15 mouse cellular contexts compared by ENCODE assay signal in genomic region chr17:36764244-36764643, GRCm38 (mm10). TPM values are rescaled to one million over a fixed set of nuclear protein-coding genes. Genes with fewer than 3 reads are reported as not detected.
DNase-seq lines count a peak whose midpoint lies in the region; ATAC-seq lines count a peak whose summit lies in the region.
"Not testable (repeated sequence)": the region's sequence is repeated elsewhere in the genome, so short reads cannot be mapped to it uniquely, and the experiment has no call there.
"Had no signal": no experiment of that assay in that cellular context is flagged by ENCODE, and none has a peak within 500 bp of the region (broad histone marks: within the 10 kb centered on the region; RNA-seq: fewer than 3 reads in every experiment).

No protein-coding gene starts in this region.

- H3K9me3 ChIP-seq in intestine, embryonic 15.5 days = not testable (repeated sequence)

- not testable (repeated sequence) for H3K4me3 ChIP-seq in intestine, embryonic 15.5 days (replicated peaks)

- H3K4me1 ChIP-seq in intestine, embryonic 15.5 days (replicated peaks) = not testable (repeated sequence)

- ATAC-seq in intestine, embryonic 15.5 days = peak; percentile 36; the same call in 1 of the 2 replicates
- peak; percentile 71 for ATAC-seq in megakaryocyte progenitor cell, adult 5-6 weeks (replicated peaks; ENCODE audit: poor library complexity)

- H3K27ac ChIP-seq in intestine, embryonic 15.5 days = not testable (repeated sequence)

- 18% methylated on average over 2 of the region's 2 CpGs for WGBS in intestine, embryonic 15.5 days

- H3K9ac ChIP-seq in intestine, embryonic 15.5 days = not testable (repeated sequence)

- not testable (repeated sequence) for H3K36me3 ChIP-seq in intestine, embryonic 15.5 days

- DNase-seq in Muller cell, postnatal 12 days (ENCODE audit: inconsistent ontology term) = peak; percentile 1
- peak; percentile 80 for DNase-seq in cerebellum, postnatal 10 days
- peak; percentile 17 for DNase-seq in gastrocnemius, adult 18-20 months (ENCODE audit: low spot score)
- peak; percentile 33 to 50 for DNase-seq in layer of hippocampus, postnatal 14 days (ENCODE audit: low spot score in 2 of 2)
- DNase-seq in right cerebral cortex, adult 2 months (ENCODE audit: low spot score in 2 of 2) = peak; percentile 43 to 46
- peak; percentile 44 for DNase-seq in thymus, postnatal 4 days

- H3K4me2 ChIP-seq in intestine, embryonic 15.5 days (replicated peaks) = not testable (repeated sequence)

- not testable (repeated sequence) for H3K27me3 ChIP-seq in intestine, embryonic 15.5 days (replicated peaks)

RNA-seq across cellular contexts. Expression of gene H2-M10.5, which starts 8.5 kb away (rescaled TPM):
- total RNA-seq in gastrocnemius, adult 18-20 months (2021) = not detected
- polyA plus RNA-seq in intestine, embryonic 15.5 days (2015; fragmentation: Nextera tagmentation; extraction: Ambion mirVana) = not detected in 2 replicates
- not detected for total RNA-seq in layer of hippocampus, postnatal 14 days (2021)
- total RNA-seq in megakaryocyte progenitor cell, adult 5-6 weeks (2015) = not detected in 2 replicates
- not detected in 2 replicates for total RNA-seq in megakaryocyte progenitor cell, adult 5-6 weeks (2017)
- total RNA-seq: G1E; gastrocnemius, postnatal 4 days; neutrophil, adult 5-6 weeks had no signal
- polyA plus RNA-seq: G1E; hindbrain, embryonic 10.5 days; limb, embryonic 12.5 days; macrophage; stomach, embryonic 16.5 days had no signal

RNA-seq across cellular contexts. Expression of gene H2-M10.6, which starts 47.7 kb away (rescaled TPM):
- not detected for total RNA-seq in gastrocnemius, adult 18-20 months (2021)
- not detected in 2 replicates for polyA plus RNA-seq in intestine, embryonic 15.5 days (2015; fragmentation: Nextera tagmentation; extraction: Ambion mirVana)
- total RNA-seq in layer of hippocampus, postnatal 14 days (2021) = not detected
- total RNA-seq in megakaryocyte progenitor cell, adult 5-6 weeks (2015) = not detected in 2 replicates
- not detected in 2 replicates for total RNA-seq in megakaryocyte progenitor cell, adult 5-6 weeks (2017)
- total RNA-seq: G1E; gastrocnemius, postnatal 4 days; neutrophil, adult 5-6 weeks had no signal
- polyA plus RNA-seq: G1E; hindbrain, embryonic 10.5 days; limb, embryonic 12.5 days; macrophage; stomach, embryonic 16.5 days had no signal

Comparison
In these comparisons a context has a peak if more than half of its experiments do, and no peak if none do; other contexts are left out.
1. DNase-seq: peak in every context shown above with its lines; median percentile 80 in cerebellum, postnatal 10 days; 44 in right cerebral cortex, adult 2 months; 44 in thymus, postnatal 4 days; 42 in layer of hippocampus, postnatal 14 days; 17 in gastrocnemius, adult 18-20 months; 1 in Muller cell, postnatal 12 days.